Mouse (Mus musculus) left cerebral cortex, postnatal 10 days (tissue): ENCODE data around the gene Gpr18. TPM values are rescaled to one million over a fixed set of nuclear protein-coding genes. Genes with fewer than 3 reads are reported as not detected.
A peak's percentile ranks its signal among the peaks of the same experiment; 100 is the strongest.
"Not testable (repeated sequence)": the region's sequence is repeated elsewhere in the genome, so short reads cannot be mapped to it uniquely, and the experiment has no call there.

Experiments
- DNase-seq, 2 experiments: peaks; one replicate each; pipeline ENCODE4 v3.0.0; 2021 to 2022; ENCODE audit warnings: low spot score in 2 of 2, mixed read lengths in 1 of 2; ENCODE audit errors: extremely low spot score in 1 of 2
- intact Hi-C: fragments of 180-260 bp; cut with DNase I; formaldehyde crosslinking; loops from one replicate; pipeline ENCODE4 v1.15.1; 2025
- total RNA-seq, 2 experiments: library from RNA; stranded (reverse); gene quantifications; 2 replicates each; pipeline ENCODE4 v1.2.3; 2021

Gene Gpr18
- total RNA-seq, 2 experiments from 2014 or later: not detected

DNA sequence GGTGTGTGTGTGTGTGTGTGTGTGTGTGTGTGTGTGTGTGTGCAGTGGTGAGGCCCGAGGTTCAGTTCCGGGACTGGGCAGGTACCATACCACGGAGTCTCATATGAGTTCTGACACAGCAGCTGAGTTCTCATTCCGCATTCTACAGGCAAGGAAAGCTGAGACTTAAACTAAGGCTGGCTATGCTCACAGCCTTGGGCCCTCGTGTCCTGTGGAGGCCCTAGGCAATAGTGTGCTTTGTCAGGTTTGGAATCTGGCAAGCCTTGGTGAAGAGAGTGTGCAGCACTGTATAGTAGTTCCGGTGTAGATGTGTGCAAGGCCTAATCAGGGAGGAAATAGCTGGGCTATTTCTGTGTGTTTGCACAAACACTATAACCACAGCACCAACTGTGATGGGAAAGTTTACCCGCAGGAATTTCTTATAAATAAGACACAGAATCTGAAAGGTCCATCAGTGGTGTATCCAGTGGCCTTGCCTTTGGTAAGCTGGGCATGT is 12.2 kb downstream of the Gpr18 start:
- intact Hi-C loops: no loop called here
- no peak for DNase-seq

DNA sequence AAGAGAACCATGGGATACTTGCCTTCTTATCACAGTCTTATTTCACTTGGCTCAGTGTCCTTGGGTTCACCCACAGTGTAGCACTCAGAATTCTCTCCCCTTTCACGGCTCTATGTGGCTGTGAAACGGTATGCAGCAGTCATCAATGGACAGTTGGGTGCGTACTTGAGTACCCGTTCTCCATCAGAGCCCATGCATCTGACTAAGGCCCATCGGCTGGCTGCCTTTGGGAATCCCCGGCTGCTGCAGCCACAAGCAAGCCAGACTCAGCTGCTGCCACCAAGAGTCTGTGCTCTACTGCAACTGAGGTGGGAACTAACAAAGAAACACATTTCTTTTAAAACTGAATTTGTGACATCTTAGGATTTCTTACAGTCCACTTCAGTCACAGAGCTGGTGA is 14.1 kb downstream of the Gpr18 start:
- intact Hi-C loops: no loop called here
- DNase-seq: no peak

DNA sequence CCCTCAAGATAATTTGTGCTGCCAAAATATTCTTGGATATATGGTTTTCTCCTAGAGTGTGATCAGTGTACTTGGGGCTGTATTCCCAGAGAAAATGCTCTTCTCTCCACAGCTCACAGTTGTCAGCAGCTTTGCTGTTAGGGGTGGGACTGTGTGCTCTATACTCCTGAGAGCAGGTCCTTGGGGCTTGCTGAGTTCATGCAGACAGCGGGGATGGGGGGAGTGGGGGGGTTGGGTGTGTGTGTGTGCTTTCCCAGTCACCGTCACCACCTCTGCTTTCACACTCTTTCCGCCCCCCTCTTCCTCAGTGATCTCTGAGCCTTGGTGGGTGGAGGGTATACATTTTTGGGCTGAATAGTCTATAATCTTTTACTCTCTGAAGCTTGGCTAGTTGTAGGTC is 16.5 kb downstream of the Gpr18 start:
- intact Hi-C loops: no loop called here
- DNase-seq: no peak

DNA sequence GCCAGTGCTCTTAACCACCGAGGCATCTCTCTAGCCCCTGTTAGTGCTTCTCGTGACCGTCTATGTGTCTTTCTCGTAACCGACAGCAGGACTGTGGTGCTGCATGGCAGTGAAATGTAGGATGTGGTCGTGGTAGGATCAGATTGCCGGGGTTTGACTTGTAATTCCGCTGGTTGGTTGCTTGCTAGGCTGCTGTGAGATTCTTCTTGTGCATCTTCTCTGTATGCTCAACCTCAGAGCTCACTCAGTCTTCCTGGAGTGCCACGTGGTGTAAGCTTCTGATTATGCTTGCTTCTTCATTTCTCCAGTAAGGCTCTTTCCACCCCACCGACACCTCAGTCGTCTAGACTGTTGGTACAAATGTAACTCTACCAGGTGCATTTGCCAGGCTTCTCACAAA is 17.1 kb downstream of the Gpr18 start:
- no peak for DNase-seq

DNA sequence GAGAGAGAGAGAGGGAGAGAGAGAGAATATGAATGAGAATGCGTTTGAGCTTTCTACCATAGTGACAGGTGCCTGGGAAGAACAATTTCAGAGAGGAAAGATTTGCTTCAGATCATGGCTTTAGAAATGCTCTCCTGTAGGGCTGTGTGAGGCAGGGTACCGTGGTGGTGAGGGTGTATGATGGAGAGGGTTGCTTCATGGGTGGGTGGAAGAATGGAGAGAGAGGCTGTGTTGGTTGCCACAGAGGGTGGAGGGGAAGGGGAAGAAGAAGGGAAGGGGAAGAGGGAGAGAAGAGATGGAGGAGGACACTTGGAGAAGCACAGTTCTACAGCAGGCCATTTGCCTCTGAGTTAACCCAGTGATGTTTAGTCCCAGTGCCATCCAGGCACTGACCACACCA is 17.8 kb downstream of the Gpr18 start:
- no peak for DNase-seq
- intact Hi-C loops: no loop called here

More for the DNA sequence above, 17.1 kb downstream of the Gpr18 start:
- intact Hi-C loops: no loop called here

DNA sequence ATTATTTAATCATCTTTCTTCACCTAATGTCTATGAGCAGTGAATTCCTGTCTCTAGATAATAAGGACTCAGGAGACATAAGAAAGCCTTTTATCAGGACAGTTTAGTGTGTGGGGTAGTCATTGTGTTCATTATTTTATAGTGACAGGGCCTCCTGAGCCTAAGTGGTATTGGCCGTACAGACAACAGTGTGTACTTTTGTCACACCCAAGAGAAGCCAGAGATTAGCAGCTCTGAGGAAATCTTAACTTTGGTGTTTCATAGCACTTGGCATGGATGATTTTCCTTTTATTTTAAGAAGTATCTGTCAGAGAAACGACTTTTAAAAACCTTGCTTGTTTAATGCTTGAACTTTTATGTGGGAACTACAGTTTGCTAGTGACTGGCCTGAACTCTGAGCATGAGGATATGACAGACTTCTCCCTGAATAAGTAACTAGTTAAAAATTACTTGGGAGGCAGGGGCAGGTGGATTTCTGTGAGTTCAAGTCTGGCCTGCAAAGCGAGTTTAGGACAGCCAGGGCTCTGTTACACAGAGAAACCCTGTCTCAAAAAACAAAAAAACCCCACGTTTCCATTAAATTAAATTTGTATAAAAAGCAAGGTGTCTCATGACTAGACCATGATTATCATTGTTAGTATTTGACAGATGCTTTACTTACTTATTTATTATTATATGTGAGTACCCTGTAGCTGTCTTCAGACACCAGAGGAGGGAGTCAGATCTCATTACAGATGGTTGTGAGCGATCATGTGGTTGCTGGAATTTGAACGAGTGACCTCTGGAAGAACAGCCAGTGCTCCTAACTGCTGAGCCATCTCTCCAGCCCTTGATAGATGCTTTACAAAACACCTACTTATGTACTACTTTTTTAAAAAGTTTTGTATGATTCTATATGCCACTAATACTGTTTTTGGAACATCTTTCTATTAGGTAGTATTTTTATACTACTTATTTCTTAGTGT is 19.2 kb downstream of the Gpr18 start:
- intact Hi-C loops: no loop called here
- no peak for DNase-seq

DNA sequence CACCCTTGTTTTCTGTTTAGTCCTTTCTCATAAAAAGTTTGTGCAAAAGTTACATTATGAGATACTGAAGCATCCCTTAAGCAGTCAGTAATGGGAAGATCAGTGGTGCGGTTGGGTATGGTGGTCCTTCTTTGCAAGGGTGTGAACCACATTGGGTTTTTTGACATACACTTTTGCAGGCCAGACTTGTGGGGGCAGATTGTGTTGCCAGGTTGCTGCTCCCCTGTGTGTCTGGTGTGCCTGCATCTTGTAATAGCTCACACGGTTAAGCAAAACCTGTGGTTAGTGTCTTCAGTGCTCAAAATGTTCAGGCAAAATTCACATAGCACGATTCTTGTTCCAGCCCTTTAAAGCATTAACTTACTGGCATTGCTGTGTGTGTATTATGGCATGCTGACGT is 20.3 kb downstream of the Gpr18 start:
- no peak for DNase-seq
- intact Hi-C loops: no loop called here

DNA sequence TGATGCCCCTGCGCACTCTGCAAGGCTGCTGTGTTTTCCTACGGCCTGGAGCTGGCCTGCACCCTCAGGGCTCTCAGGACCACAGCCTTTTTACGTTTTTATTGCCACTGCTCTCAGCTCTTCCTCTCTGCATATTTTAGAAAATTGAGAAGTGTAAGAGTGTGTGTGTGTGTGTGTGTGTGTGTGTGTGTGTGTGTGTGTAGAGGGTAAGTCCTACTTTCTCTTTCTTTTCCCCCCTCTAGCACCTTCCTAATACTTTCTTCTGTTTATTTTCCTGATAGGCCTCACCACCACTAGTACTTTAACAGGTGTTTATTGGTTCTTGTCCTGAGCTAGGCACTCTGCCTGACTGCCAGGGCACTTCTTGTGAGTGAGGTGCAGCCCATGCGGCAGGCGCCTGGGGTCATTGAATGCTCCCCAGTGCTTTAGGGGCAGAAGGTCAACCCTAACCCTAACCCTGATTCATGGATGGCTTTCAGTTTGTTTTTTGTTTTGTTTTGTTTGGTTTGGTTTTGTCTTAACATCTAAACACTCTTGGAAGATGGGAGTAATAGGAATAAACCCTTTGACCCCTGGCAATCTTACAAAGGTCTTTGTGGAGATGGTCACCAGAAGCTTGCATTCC is 21.0 kb downstream of the Gpr18 start:
- intact Hi-C loops: no loop called here
- DNase-seq: no peak

DNA sequence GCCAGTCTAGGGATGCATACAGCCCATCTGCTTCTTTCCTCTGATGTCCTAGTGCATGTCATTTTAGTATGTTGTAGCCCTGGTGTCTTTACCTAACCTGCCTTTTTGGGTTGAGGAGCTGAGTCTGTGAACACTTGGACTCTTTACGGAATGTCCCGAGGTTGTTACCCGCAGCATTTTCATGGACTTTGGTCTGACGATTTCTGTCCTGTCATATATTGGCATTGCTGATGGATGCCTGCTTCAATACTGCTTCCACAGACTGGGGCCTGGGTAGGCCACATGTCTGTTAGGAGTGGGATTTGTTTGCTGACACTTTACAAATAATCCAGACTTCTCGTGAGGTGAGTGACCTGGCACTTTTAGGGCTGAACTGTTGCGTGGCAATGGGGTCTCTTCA is 21.8 kb downstream of the Gpr18 start:
- DNase-seq: no peak
- intact Hi-C loops: no loop called here

DNA sequence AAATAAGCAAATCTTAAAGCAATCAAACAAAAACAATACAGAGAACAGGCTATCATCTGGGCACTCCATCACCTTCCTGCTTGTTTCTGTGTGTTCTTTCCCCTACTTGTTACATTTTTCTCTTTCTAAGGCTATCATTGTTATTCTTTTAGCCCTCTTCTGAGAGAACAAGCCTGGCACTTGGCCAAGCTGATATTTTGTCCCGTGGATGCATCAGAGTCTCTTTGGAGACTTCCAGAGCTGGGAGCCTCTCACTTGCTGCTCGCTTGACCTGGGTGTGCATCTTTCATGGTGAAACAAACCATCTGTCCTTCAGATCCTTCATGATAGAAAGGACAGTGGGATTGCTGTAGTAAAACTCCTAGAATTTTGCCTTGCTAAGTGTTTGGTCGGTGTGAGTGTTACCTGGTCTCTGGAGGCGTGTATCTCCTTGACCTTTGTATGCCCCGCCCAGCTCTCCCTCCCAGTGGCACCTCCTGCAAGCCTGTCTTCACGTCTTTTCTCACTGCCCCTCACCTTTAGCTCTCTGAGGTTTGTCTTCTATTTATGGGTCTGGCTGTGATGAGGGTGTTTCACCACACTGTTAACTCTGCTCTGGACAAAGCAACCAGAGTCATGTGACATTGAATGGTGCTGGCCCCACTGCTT is 31.3 kb downstream of the Gpr18 start:
- no peak for DNase-seq
- intact Hi-C loops: no loop called here

DNA sequence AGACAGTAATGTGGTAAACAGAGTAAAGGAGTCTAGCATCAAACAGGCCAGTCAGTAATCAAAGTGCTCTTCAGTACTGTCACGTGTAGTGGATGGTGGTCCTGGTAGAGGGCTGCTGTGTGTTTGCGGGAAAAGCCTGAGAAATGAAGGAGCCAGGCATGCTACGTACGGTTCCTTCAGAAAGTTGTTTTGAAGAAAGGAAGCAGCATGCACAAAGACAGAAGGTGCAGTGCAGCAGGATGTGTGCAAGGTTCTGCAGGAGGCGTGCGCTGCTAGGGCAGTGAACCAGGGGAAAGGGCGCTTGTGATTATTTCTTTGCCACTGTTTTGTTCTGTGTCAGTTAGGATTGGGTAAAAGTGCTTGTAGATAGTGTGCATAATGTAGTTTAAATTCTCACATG is 34.4 kb downstream of the Gpr18 start:
- intact Hi-C loops: no loop called here
- no peak for DNase-seq

DNA sequence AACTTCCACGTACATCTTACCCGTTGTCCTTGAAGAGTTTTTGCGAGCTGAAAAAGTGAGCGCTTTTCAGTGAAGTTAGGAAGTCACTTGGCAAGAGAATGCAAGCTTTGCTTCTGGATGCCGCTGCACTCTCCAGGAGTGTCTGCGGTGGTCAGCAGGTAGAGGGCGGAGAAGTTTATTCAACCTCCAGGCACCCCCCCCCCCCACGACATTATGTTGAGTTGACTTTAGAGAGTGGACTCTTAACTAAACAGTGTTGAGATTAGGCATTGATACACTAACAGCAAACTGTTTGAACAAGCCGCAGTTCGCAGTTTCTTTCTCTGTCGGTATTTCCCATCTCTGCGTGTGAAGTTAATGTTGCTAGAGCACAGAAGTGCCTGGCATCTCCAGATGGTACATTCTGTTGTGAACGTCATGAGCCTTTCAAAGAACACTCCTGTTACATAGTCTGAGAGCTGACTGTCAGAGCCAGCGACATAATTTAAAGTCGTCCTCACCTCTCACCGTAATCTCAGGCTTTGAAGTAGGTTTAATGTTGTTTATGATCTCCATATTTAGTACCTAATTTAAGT is 36.2 kb downstream of the Gpr18 start:
- DNase-seq: peak in 1 of 2 experiments; percentile 23
- intact Hi-C loops: no loop called here

DNA sequence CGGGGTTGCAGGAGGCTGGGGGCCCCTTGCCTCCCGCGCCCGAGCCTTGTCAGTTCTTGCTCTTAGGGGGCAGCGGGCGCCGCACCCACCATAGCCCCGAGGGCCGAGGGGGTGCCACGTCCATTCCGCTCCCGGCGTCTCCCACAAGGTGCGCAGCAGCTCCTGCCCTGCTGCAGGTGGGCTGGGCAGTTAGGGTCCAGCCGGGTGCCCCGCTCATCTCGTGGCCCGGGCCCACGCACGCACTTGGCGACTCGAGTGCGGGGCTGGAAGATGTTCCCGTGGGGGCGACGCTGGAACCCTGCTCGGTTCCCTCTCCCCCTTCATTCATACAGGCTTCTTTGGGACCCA is 36.7 kb downstream of the Gpr18 start:
- DNase-seq: no peak
- intact Hi-C loops: no loop called here

DNA sequence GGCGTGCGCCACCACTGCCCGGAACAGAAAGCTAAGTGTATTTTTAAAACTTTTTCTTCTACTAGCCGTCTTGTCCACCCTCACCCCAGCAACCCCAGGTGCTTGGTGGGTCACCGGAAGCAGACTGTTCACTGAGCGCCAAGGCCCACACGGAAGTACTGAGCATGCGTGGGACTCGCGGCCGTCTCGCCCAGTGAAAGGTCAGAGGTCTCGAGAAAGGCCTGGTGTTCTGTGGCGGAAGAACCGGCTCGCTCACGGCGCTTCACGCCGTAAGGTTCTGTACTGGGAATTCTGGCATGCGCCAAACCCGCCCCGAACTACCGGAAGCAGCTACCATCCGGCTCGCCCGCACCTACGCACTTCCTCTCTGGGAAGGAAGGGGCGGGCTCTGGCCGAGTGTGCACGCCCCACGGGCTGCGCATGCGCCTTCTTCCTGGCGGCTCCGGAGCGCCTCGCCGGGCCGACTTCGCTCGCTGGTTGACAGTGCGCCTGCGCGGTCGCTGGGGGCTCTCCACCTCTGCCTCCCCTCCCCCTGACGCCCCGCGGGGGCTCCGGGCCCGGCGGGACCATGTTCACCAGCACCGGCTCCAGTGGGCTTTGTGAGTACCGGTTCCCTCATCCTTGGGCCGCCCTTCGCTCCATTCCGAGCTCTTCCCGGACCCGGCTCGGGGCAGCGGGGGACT is 37.3 kb downstream of the Gpr18 start, which contains the start of gene Ubac2:
Gene Ubac2, plus strand, starts transcription at position 445 of the 683 bp plus-strand sequence.
- DNase-seq: peak; percentile 97 to 99
- intact Hi-C loops: no loop called here

DNA sequence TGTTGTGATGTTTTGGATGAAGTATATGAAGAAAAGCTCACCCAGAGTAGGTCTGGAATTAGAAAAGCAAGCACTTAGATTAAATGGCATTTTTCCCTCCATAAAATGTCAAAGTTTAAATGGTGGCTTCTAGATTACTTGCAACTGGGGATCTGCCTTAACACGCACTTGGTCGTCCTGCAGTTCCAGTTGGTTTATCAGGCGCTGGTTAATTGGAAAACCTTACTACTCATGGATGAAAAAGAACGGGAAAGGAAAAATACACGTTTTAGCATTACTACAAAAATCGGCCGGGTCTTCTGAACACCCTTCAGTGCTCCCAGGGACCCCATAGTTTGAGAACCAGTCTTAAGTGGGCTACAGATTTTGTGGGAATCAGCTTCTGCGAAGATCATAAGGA is 37.9 kb downstream of the Gpr18 start:
- no peak for DNase-seq
- intact Hi-C loops: no loop called here

DNA sequence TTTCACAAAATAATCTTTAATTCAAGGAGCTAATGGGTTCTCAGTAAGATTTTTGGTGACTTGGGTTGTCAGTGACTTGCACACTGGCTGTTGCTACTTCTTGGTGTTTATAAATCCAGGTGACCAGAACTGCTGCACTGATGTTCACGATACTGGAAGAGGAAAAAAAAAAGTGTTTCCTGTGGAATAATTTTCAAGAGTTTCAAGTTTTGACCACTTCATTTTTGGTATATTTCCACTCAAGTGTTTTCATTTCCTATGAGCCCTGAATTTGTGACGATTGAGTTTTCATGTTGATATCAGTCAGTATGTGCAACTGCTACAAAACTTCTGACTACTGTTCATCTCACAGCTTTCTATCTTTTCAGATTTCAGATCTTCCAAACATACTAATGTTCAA is 38.7 kb downstream of the Gpr18 start:
- intact Hi-C loops: no loop called here
- DNase-seq: no peak

DNA sequence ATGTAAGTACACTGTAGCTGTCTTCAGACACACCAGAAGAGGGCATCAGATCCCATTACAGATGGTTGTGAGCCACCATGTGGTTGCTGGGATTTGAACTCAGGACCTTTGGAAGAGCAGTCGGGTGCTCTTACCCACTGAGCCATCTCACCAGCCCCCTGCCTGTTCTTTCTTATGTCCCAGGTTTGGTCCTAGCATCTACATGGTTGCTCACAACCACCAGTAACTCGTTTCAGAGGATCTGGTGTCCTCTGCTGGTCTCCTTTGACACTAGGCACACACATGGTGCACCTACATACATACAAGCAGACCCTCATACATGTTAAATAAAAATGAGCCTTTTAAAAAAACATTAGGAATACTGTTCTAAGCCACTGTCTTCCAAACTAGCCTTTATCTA is 39.4 kb downstream of the Gpr18 start:
- intact Hi-C loops, DNase-seq: not testable (repeated sequence)

DNA sequence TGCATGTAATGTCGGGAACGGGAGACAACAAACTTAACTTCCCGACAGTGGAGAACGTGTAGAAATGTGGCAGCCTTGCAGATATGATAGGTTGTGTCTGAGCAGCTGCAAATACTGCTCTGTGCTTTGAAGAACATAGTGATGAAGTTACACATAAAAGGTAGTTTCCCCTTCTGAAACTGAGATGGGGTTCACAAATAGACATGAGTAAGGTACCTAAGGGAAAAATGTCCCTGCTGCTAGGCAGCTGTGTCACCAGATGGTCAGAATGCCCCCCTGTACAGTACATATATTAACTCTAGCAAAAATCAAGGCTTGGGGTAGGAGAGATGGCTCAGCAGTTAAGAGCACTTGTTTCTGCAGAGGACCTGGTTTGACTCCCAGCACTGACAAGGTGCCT is 41.9 kb downstream of the Gpr18 start:
- no peak for DNase-seq
- intact Hi-C loops: no loop called here

DNA sequence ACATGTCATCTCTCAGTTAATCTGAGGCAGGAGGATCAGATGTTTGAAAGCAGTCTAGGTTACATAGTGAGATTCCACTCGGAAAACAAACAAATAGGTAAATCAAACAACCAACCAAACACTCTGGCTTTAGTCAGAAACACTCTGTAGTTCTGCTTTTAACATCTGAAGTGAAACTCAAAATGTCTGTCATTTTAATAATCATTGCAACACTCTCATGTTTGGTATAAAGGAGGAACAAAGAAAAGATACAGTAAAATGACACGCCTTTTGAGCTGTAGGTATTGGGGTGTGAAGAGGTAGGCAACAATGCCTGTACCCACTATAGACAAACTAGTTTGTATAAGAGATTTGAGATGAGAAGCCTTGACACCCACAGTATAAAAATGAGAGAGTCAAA is 42.4 kb downstream of the Gpr18 start:
- intact Hi-C loops: no loop called here

More for the DNA sequence above, 42.4 kb downstream of the Gpr18 start:
- DNase-seq: no peak
